Mouse (Mus musculus) testis, adult 2 months (tissue): Measurements from ENCODE around the gene Gm21969. TPM values are rescaled to one million over a fixed set of nuclear protein-coding genes. Genes with fewer than 3 reads are reported as not detected.

Experiments used
- H3K27ac ChIP-seq: fragments of 200-500 bp; 2 replicates; pipeline ENCODE4 v1.5.1; 2012; ENCODE audit warnings: low read depth, low read length; ENCODE audit not compliant: control insufficient read depth, insufficient read depth
- H3K27me3 ChIP-seq: fragments of 200-500 bp; 2 replicates; pipeline ENCODE4 v1.6.1; 2012; ENCODE audit warnings: mild to moderate bottlenecking, low read length, moderate library complexity; ENCODE audit not compliant: control insufficient read depth, insufficient read depth
- H3K36me3 ChIP-seq: fragments of 200-500 bp; 2 replicates; pipeline ENCODE4 v1.6.1; 2012; ENCODE audit warnings: mild to moderate bottlenecking, low read length; ENCODE audit not compliant: control insufficient read depth, insufficient read depth
- H3K4me1 ChIP-seq: fragments of 200-500 bp; 2 replicates; pipeline ENCODE4 v1.6.1; 2012; ENCODE audit warnings: low read length; ENCODE audit not compliant: control insufficient read depth, insufficient read depth
- H3K4me3 ChIP-seq: fragments of 200-500 bp; 2 replicates; pipeline ENCODE4 v1.5.1; 2012; ENCODE audit warnings: low read depth, mild to moderate bottlenecking, low read length, moderate library complexity, mixed read lengths; ENCODE audit not compliant: control insufficient read depth
- CTCF ChIP-seq: fragments of 200-500 bp; IDR thresholded peaks from 2 replicates; pipeline ENCODE4 v1.5.1; 2012; ENCODE audit warnings: low read depth, mild to moderate bottlenecking, inconsistent platforms, low read length, moderate library complexity; ENCODE audit not compliant: control insufficient read depth, insufficient read depth, insufficient replicate concordance
- POLR2A ChIP-seq: fragments of 200-500 bp; IDR thresholded peaks from 2 replicates; pipeline ENCODE4 v1.6.1; 2012; ENCODE audit warnings: low read depth, mild to moderate bottlenecking, inconsistent platforms, low read length, moderate library complexity; ENCODE audit not compliant: control insufficient read depth
- polyA plus RNA-seq: library from polyadenylated mRNA; depleted of rRNA; stranded (reverse); fragments of >200 nt; gene quantifications from 2 replicates; pipeline ENCODE4 v1.2.3, GENCODE M21; 2012

Gm21969 gene
- polyA plus RNA-seq, 1 experiment = not detected

GRCm38 (mm10) chr4:139631569-139632253 is 28.7 kb downstream of the Gm21969 start:
- Histone ChIP-seq H3K36me3 (no peaks in the 10 kb centered on the region), H3K4me3 (peak overlapping the region; percentile 17), H3K27me3 (no peaks in the 10 kb centered on the region), H3K27ac (no peak overlapping the region), H3K4me1 (peaks cover 8% of the 10 kb centered on the region)
- TF ChIP-seq POLR2A (no peak), CTCF (no peak)

DNA sequence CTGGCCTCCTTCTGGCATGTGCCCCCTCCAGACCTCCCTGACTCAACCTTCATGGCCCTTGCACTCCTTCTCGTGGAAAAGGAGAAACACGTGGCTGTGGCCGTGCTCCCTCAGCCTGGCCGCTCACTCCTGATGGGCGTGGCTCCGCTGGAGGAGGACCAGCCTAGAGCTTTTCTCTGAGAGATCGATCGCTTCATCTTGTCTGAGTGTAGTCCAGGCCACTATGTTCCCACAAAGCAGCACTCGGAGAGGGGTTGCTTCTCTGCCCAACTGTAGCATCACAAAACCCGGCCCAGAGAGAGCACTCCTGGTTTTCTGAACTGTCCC is 29.2 kb downstream of the Gm21969 start:
- Histone ChIP-seq H3K4me3 (peak overlapping the region; percentile 15; the same call in 1 of the 2 replicates), H3K36me3 (no peaks in the 10 kb centered on the region), H3K27ac (no peak overlapping the region), H3K27me3 (no peaks in the 10 kb centered on the region), H3K4me1 (peaks cover 8% of the 10 kb centered on the region)
- TF ChIP-seq CTCF = no peak

- Histone ChIP-seq H3K27me3 (no peaks in the 10 kb centered on the region), H3K27ac (no peak overlapping the region), H3K4me1 (peaks cover 8% of the 10 kb centered on the region), H3K36me3 (no peaks in the 10 kb centered on the region), H3K4me3 (no peak overlapping the region)
- TF ChIP-seq POLR2A (no peak), CTCF (peak; percentile 98)
Measured at GRCm38 (mm10) chr4:139636373-139636772, 33.4 kb downstream of the Gm21969 start.

DNA sequence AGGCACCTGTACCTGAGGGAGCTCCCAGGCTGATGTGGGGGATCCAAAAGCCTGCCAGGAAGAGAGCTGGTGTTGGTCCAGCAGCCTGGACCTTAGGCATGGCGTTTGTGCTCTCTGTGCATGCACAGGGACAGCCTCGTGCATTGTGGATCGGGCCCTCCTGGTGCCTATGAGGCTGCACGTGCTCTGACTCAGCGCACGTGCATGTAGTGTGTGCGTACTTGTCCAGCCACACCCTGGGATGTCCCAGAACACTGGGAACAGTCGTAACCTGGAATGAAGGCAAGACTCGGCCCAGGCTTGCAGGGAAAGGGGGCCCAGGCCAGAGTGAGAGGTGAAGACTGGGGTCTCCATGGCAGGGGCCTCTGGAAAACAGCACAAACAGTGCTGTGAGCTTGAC is 34.9 kb downstream of the Gm21969 start:
- TF ChIP-seq POLR2A = no peak
- no peak for TF ChIP-seq CTCF
- H3K4me1 ChIP-seq = no peaks in the 10 kb centered on the region
- no peak overlapping the region for H3K4me3 ChIP-seq
- no peak overlapping the region for H3K27ac ChIP-seq
- no peaks in the 10 kb centered on the region for H3K27me3 ChIP-seq
- no peaks in the 10 kb centered on the region for H3K36me3 ChIP-seq

DNA sequence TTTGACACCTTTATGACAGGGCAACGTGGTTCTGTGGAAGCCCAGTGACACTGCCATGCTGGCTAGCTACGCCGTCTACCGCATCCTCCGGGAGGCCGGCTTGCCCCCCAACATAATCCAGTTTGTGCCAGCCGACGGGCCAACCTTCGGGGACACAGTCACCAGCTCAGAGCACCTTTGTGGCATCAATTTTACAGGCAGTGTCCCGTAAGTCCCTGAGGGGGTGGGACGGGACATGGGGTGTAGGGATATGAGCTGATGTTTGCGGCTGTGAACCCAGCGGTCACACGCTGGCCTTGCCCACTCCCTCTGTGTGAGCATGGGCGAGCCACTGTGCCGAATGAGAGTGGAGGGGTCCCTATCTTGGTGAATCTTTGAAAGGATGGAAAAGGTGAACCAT is 35.4 kb downstream of the Gm21969 start:
- H3K4me3 ChIP-seq = no peak overlapping the region
- H3K4me1 ChIP-seq = no peaks in the 10 kb centered on the region
- TF ChIP-seq CTCF (no peak), POLR2A (no peak)
- no peaks in the 10 kb centered on the region for H3K27me3 ChIP-seq
- H3K36me3 ChIP-seq = no peaks in the 10 kb centered on the region
- H3K27ac ChIP-seq = no peak overlapping the region

DNA sequence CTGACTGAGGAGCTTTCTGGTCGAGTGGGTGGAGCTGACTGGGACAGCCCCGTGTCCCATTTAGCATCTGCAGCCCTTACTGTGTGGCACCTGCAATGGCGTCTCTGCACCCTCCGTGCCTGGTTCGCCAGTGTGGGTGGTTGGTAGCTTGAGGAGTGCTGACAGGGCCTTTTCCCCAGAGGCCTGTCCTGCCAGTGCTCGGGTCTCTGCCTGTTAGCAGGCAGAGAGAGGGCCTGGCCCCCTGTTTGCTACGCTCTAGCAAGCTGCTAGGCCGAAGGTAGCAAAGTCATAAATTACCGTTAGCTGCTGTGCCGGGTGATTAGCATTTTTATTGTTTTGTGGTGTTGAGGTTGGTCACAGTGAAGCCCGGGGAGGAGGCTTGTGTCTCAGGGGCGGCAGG is 36.8 kb downstream of the Gm21969 start:
- TF ChIP-seq CTCF = no peak
- TF ChIP-seq POLR2A = no peak
- H3K4me1 ChIP-seq = no peaks in the 10 kb centered on the region
- no peak overlapping the region for H3K4me3 ChIP-seq
- no peaks in the 10 kb centered on the region for H3K27me3 ChIP-seq
- H3K36me3 ChIP-seq = no peaks in the 10 kb centered on the region
- no peak overlapping the region for H3K27ac ChIP-seq

DNA sequence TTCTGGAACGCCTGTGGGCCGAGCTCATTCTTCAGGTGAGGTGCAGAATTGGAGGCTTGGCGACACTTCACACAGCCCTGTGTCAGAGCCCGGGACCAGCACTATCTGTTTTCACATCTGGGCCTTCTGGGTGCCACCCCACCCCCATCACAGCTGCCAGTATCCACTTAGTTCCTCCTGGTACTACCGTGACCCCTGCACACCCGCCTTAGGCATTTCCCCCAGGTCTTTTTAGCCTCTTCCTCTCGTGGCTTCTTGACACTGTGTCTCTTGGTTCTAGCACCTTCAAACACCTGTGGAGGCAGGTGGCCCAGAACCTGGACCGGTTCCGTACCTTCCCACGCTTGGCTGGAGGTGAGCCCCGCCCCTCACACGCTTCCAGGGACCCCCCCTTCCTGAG is 37.3 kb downstream of the Gm21969 start:
- Histone ChIP-seq H3K4me1 (no peaks in the 10 kb centered on the region), H3K36me3 (no peaks in the 10 kb centered on the region), H3K27ac (no peak overlapping the region), H3K27me3 (no peaks in the 10 kb centered on the region), H3K4me3 (no peak overlapping the region)
- no peak for TF ChIP-seq POLR2A
- no peak for TF ChIP-seq CTCF

DNA sequence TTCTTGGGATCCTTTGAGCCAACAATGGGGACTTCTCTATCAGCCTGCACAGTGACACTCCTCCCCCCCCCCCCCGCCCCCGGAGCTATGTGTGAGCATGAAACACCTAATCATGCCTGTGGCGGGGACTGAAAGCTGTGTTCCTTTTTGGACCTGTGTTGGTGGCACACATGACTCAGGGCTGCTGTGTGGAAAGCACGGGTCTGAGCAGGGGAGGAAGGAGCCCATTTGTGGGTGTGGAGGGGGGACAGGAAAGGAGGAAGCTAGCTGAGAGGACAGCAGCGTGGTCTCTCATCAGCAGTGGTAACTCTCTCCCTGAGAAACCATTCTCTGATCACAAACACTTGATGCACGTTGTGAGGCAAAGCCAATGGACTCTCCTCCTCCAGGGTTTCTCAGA is 37.8 kb downstream of the Gm21969 start:
- H3K27me3 ChIP-seq = no peaks in the 10 kb centered on the region

More for the DNA sequence above, 37.8 kb downstream of the Gm21969 start:
- no peaks in the 10 kb centered on the region for H3K4me1 ChIP-seq
- no peak overlapping the region for H3K27ac ChIP-seq
- no peak overlapping the region for H3K4me3 ChIP-seq
- no peaks in the 10 kb centered on the region for H3K36me3 ChIP-seq
- TF ChIP-seq POLR2A (no peak), CTCF (no peak)
